ENCODE assay signal across 22 mouse cellular contexts in genomic region chr8:61587731-61588130, GRCm38 (mm10).
A peak's percentile ranks its signal among the peaks of the same experiment; 100 is the strongest.
DNase-seq lines count a peak whose midpoint lies in the region; ATAC-seq and TF ChIP-seq lines count a peak whose summit lies in the region.
"Had no signal": no experiment of that assay in that cellular context is flagged by ENCODE, and none has a peak within 500 bp of the region (broad histone marks: within the 10 kb centered on the region; RNA-seq: fewer than 3 reads in every experiment).

No protein-coding gene starts in this region.

- no peak overlapping the region for H3K4me3 ChIP-seq in liver, adult 2 months (ENCODE audit: insufficient read depth, low read depth, low read length)
- H3K4me3 ChIP-seq in liver, embryonic 12.5 days, result no peak overlapping the region
- no peak overlapping the region for H3K4me3 ChIP-seq in intestine, postnatal 0 days (ENCODE audit: low read depth, low read length)
- H3K4me3 ChIP-seq in hindbrain, embryonic 12.5 days, result no peak overlapping the region
- H3K4me3 ChIP-seq: erythroblast, embryonic 14.5 days; forebrain, embryonic 13.5 days; limb, embryonic 12.5 days; liver, embryonic 13.5 days; lung, embryonic 15.5 days; neural tube, embryonic 12.5 days had no signal

- 63% methylated on average over 3 of the region's 3 CpGs for WGBS in liver, adult 2 months
- WGBS in liver, embryonic 12.5 days (ENCODE audit: insufficient replicate concordance), result 36% methylated on average over 3 of the region's 3 CpGs
- WGBS in intestine, postnatal 0 days, result 52% methylated on average over 3 of the region's 3 CpGs
- 82% methylated on average over 3 of the region's 3 CpGs for WGBS in hindbrain, embryonic 12.5 days

- 0 out of 2 replicates have a peak overlapping the region, but pooled peaks have one; percentile 25 for H3K9ac ChIP-seq in liver, adult 2 months (ENCODE audit: low read depth, low read length)
- no peak overlapping the region for H3K9ac ChIP-seq in liver, embryonic 12.5 days
- no peak overlapping the region for H3K9ac ChIP-seq in intestine, postnatal 0 days (ENCODE audit: low read depth, low read length)
- no peak overlapping the region for H3K9ac ChIP-seq in hindbrain, embryonic 12.5 days
- H3K9ac ChIP-seq: forebrain, embryonic 13.5 days; limb, embryonic 12.5 days; liver, embryonic 13.5 days; lung, embryonic 15.5 days; neural tube, embryonic 12.5 days had no signal

- H3K36me3 ChIP-seq in liver, adult 2 months (ENCODE audit: control insufficient read depth, insufficient read depth, low read length), result peaks cover 3% of the 10 kb centered on the region
- no peaks in the 10 kb centered on the region for H3K36me3 ChIP-seq in liver, embryonic 12.5 days
- H3K36me3 ChIP-seq in intestine, postnatal 0 days (ENCODE audit: control insufficient read depth, insufficient read depth), result no peaks in the 10 kb centered on the region; the same call in 1 of the 2 replicates
- no peaks in the 10 kb centered on the region for H3K36me3 ChIP-seq in hindbrain, embryonic 12.5 days
- H3K36me3 ChIP-seq: liver, embryonic 13.5 days; lung, embryonic 15.5 days; neural tube, embryonic 12.5 days had no signal

- peaks cover 31% of the 10 kb centered on the region for H3K4me1 ChIP-seq in liver, adult 2 months (ENCODE audit: control insufficient read depth, insufficient read depth, low read length)
- peaks cover 21% of the 10 kb centered on the region for H3K4me1 ChIP-seq in liver, embryonic 12.5 days
- peaks cover 5% of the 10 kb centered on the region; the same call in 1 of the 2 replicates for H3K4me1 ChIP-seq in intestine, postnatal 0 days (replicated peaks; ENCODE audit: control insufficient read depth, insufficient read depth, low read length)
- peaks cover 27% of the 10 kb centered on the region for H3K4me1 ChIP-seq in hindbrain, embryonic 12.5 days

- peak overlapping the region; percentile 65 for H3K27ac ChIP-seq in liver, adult 2 months (replicated peaks; ENCODE audit: insufficient read depth, low read depth, low read length)
- no peak overlapping the region for H3K27ac ChIP-seq in liver, embryonic 12.5 days
- no peak overlapping the region for H3K27ac ChIP-seq in intestine, postnatal 0 days (ENCODE audit: low read depth, low read length)
- H3K27ac ChIP-seq in hindbrain, embryonic 12.5 days, result no peak overlapping the region
- H3K27ac ChIP-seq: forebrain, embryonic 13.5 days; limb, embryonic 12.5 days; liver, embryonic 13.5 days; lung, embryonic 15.5 days; macrophage; neural tube, embryonic 12.5 days had no signal

- no peaks in the 10 kb centered on the region for H3K27me3 ChIP-seq in liver, adult 2 months (ENCODE audit: control insufficient read depth, insufficient read depth, low read length)
- H3K27me3 ChIP-seq in liver, embryonic 12.5 days (replicated peaks), result peaks cover 32% of the 10 kb centered on the region
- H3K27me3 ChIP-seq in intestine, postnatal 0 days (replicated peaks; ENCODE audit: control insufficient read depth, insufficient read depth, low read length), result no peaks in the 10 kb centered on the region
- no peaks in the 10 kb centered on the region for H3K27me3 ChIP-seq in hindbrain, embryonic 12.5 days
- H3K27me3 ChIP-seq: forebrain, embryonic 13.5 days; limb, embryonic 12.5 days; lung, embryonic 15.5 days; neural tube, embryonic 12.5 days had no signal

- ATAC-seq in liver, embryonic 12.5 days, result no peak
- no peak for ATAC-seq in intestine, postnatal 0 days
- ATAC-seq in hindbrain, embryonic 12.5 days (ENCODE audit: low FRiP score), result no peak
- ATAC-seq: forebrain, embryonic 13.5 days; hindbrain, embryonic 16.5 days had no signal

- no peaks in the 10 kb centered on the region for H3K9me3 ChIP-seq in liver, embryonic 12.5 days (replicated peaks)
- no peaks in the 10 kb centered on the region for H3K9me3 ChIP-seq in intestine, postnatal 0 days (ENCODE audit: control insufficient read depth)
- H3K9me3 ChIP-seq in hindbrain, embryonic 12.5 days (replicated peaks), result no peaks in the 10 kb centered on the region
- H3K9me3 ChIP-seq: forebrain, embryonic 13.5 days; limb, embryonic 12.5 days; liver, embryonic 13.5 days; lung, embryonic 15.5 days; neural tube, embryonic 12.5 days had no signal

- peak; percentile 58 for DNase-seq in liver, adult 2 months (ENCODE audit: extremely low read depth, low read depth, low spot score)
- peak; percentile 13 to 28 for DNase-seq in CD8-positive naive resting alpha-beta T cell, adult 2 months (ENCODE audit: low read depth in 2 of 2, low spot score in 2 of 2)
- DNase-seq in T-cell, adult 2 months (ENCODE audit: low spot score), result peak; percentile 60
- DNase-seq in adrenal gland, postnatal 25 days, result no peak
- no peak for DNase-seq in frontal cortex, postnatal 36 days (ENCODE audit: low spot score in 2 of 2)
- DNase-seq: cerebellum, adult 11 months; cerebellum, adult 9-11 months; kidney, postnatal 14 days; liver, embryonic 13.5 days; midbrain, embryonic 14.5 days; retina, postnatal 1 day had no signal

- TF ChIP-seq POLR2A in liver, adult 2 months (IDR thresholded peaks at IDR 0.05; ENCODE audit: extremely low read depth, insufficient read depth, low read length), result no peak

- TF ChIP-seq CTCF in liver, adult 2 months (IDR thresholded peaks at IDR 0.05; ENCODE audit: low read depth, low read length), result no peak
- no peak for TF ChIP-seq CTCF in intestine, postnatal 0 days (IDR thresholded peaks at IDR 0.05; ENCODE audit: low read depth)

- H3K79me2 ChIP-seq in liver, adult 2 months (ENCODE audit: control insufficient read depth, insufficient read depth, low read length), result peaks cover 29% of the 10 kb centered on the region; the same call in 1 of the 2 replicates

- no peak overlapping the region for H3K4me2 ChIP-seq in liver, embryonic 12.5 days
- peak overlapping the region; percentile 81 for H3K4me2 ChIP-seq in intestine, postnatal 0 days (replicated peaks; ENCODE audit: low read depth)
- no peak overlapping the region for H3K4me2 ChIP-seq in hindbrain, embryonic 12.5 days (replicated peaks)
- H3K4me2 ChIP-seq: forebrain, embryonic 13.5 days; heart, embryonic 11.5 days; limb, embryonic 12.5 days; liver, embryonic 13.5 days; neural tube, embryonic 12.5 days had no signal

Comparison
In these comparisons a context has a peak if more than half of its experiments do, and no peak if none do; other contexts are left out.
1. DNase-seq: peak in liver, adult 2 months (single experiment), CD8-positive naive resting alpha-beta T cell, adult 2 months (2 of 2) and T-cell, adult 2 months (single experiment); none in adrenal gland, postnatal 25 days (single experiment) and frontal cortex, postnatal 36 days (0 of 2).